Mouse (Mus musculus) bone marrow, adult 2 months (tissue): ENCODE measurements around the gene Srgap2. TPM values are rescaled to one million over a fixed set of nuclear protein-coding genes. Genes with fewer than 3 reads are reported as not detected.

Experiments
- H3K27ac ChIP-seq: fragments of 200-500 bp; 2 replicates; pipeline ENCODE4 v1.5.1; 2012; ENCODE audit warnings: low read depth, mild to moderate bottlenecking, control low read depth, inconsistent platforms, low read length; ENCODE audit not compliant: control insufficient read depth, poor library complexity, insufficient read depth
- H3K4me1 ChIP-seq: fragments of 200-500 bp; 2 replicates; pipeline ENCODE4 v1.6.1; 2011; ENCODE audit warnings: low read length; ENCODE audit not compliant: control insufficient read depth, insufficient read depth
- H3K4me3 ChIP-seq: fragments of 200-500 bp; replicated peaks from 2 replicates; pipeline ENCODE3; 2011; ENCODE audit warnings: mild to moderate bottlenecking, low read depth, low read length, control low read depth; ENCODE audit not compliant: control insufficient read depth
- CTCF ChIP-seq: fragments of 200-500 bp; IDR thresholded peaks from 2 replicates; pipeline ENCODE4 v1.5.1; 2011; ENCODE audit warnings: low read length, control low read depth; ENCODE audit not compliant: control insufficient read depth, insufficient read depth
- POLR2A ChIP-seq: fragments of 200-500 bp; IDR thresholded peaks from 2 replicates; pipeline ENCODE4 v1.6.1; 2011; ENCODE audit warnings: low read depth, mild to moderate bottlenecking, control low read depth, low read length, borderline replicate concordance; ENCODE audit not compliant: control insufficient read depth
- WGBS: fragments of 180-500 bp; shearing (Covaris S2); methylation state at CpG from one replicate; pipeline ENCODE4 v1.1.7; 2018; 5-methylcytosine and 5-hydroxymethylcytosine counted together
- polyA plus RNA-seq: library from polyadenylated mRNA; stranded (reverse); fragments of >200 nt; gene quantifications from 2 replicates; pipeline ENCODE4 v1.2.4, GENCODE M21; 2011; ENCODE audit warnings: low replicate concordance; ENCODE audit not compliant: missing spikeins, insufficient read depth, insufficient read length

Gene Srgap2
- polyA plus RNA-seq, 1 experiment, result 27.2 TPM

GRCm38 (mm10) chr1:131236077-131236476 lies 291.1 kb downstream of the Srgap2 start:
- Histone ChIP-seq H3K4me3 (no peak overlapping the region), H3K27ac (no peak overlapping the region), H3K4me1 (peaks cover 4% of the 10 kb centered on the region; the same call in 1 of the 2 replicates)
- WGBS, result 42% methylated on average over 7 of the region's 7 CpGs
- TF ChIP-seq POLR2A (no peak), CTCF (no peak)

Other genes with a start within 250 kb of the Srgap2 start
- gene Ikbke, start 247.7 kb downstream of the Srgap2 start, polyA plus RNA-seq, result 12.8 and 40.9 TPM in 2 replicates
- gene Fam72a, start 551 bp upstream of the Srgap2 start, polyA plus RNA-seq, result 2.4 and 5.5 TPM in 2 replicates
- not detected in 2 replicates for gene Avpr1b, start 71.9 kb upstream of the Srgap2 start, polyA plus RNA-seq
- 118 and 261 TPM in 2 replicates for gene Ctse, start 111.0 kb upstream of the Srgap2 start, polyA plus RNA-seq
- gene Rab7b, start 161.3 kb upstream of the Srgap2 start, polyA plus RNA-seq, result 6.5 and 7.2 TPM in 2 replicates
- 4.0 TPM in 1 of 2 replicates, not detected in the other for gene Slc26a9, start 216.7 kb upstream of the Srgap2 start, polyA plus RNA-seq